Mouse (Mus musculus) liver, adult (tissue): ENCODE measurements around the gene Stk11.

Source experiments
- GATA4 ChIP-seq: IDR thresholded peaks from 2 replicates; pipeline ENCODE4 v1.6.1; 2014; ENCODE audit warnings: mild to moderate bottlenecking, low read length; ENCODE audit not compliant: insufficient replicate concordance

Gene Stk11

DNA sequence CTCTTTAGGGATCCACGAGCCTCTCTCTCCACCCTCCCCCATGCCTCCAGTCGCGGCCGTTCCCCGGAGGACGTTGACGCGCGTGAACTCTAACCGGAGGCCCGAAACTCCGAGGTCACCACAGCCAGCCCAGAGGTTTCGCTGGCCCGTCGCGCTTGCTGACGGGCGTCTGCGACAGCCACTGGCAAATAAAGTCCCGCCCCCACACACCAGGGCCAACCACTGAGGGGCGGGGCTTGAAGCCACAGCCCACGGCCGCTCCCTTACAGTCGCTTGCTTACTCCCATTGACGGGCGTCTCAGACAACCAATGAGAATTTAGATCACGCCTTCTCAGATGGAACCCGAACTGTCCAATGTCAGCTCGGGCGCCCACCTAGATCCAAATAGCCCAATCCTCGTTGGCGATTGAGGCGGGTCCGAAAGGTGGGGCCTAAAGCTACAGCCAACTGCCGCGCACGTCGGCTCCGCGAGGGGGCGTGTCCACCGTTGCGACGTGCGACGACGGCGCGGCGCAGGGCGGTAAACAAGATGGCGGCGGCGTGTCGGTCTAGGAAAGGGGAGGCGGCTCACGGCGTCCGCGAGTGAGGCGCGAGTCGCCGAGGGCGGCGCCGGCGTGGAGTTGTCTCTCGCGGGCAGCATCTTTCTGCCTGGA lies at the start of gene Stk11:
TSS of gene Stk11 (plus strand) at position 514 of the 654 bp plus-strand sequence.
- TF ChIP-seq GATA4: no peak

- TF ChIP-seq GATA4: no peak
These were observed 46.4 kb upstream of the Stk11 start for GRCm38 (mm10) chr10:80069251-80069650.

DNA sequence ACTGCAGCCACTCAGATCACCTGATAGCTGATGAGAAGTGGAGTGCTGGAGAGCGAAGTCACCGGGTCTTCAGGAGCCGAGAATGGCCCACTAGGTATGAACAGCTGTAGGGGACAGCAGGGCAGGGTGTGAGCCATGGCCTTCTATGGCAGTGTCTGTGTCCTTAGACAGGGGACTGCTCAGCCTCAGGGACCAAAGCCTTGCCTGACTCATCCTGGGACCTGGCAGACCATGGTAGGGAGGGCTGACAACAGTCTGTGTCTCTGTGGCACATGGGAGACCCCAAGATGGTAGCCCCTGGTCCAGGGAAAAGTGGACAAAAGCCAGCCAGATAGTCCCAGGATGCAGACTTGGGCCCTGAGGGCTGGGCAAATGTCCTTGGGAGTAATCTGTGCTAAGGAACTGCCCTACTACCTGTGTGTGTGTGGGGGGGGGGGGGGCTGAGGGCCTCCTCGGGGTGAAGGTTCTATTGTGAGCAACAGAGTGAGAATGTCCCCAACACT lies 45.6 kb upstream of the Stk11 start:
- no peak for TF ChIP-seq GATA4

GRCm38 (mm10) chr10:80070837-80071515 lies 44.6 kb upstream of the Stk11 start:
- TF ChIP-seq GATA4: peak; percentile 75; the same call in 1 of the 2 replicates

DNA sequence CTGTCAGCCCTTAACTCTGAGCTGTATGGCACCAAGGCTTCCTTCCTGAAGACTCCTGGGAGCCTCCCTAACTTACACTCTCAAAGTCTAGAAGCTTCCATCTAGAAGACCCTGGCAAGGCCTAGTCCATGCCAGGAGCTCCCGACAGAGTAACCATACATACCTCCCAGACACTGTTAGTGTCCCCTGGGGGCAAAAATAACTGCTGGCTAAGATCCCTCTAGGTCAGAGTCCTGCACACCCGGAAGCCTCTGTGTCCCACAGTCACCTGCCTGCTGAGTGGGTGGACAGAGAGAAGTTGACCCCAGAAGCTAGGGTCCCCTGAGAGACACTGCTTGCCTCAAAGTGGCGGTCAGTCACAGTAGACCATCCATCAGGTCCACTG lies 44.1 kb upstream of the Stk11 start:
- TF ChIP-seq GATA4: no peak

- no peak for TF ChIP-seq GATA4
These were observed 42.7 kb upstream of the Stk11 start for GRCm38 (mm10) chr10:80072623-80073489.

GRCm38 (mm10) chr10:80074813-80075601 lies 40.6 kb upstream of the Stk11 start:
- TF ChIP-seq GATA4: no peak; the same call in 1 of the 2 replicates

GRCm38 (mm10) chr10:80075924-80076323 lies 39.7 kb upstream of the Stk11 start:
- TF ChIP-seq GATA4: no peak

GRCm38 (mm10) chr10:80076386-80076785 lies 39.2 kb upstream of the Stk11 start:
- no peak for TF ChIP-seq GATA4

- no peak for TF ChIP-seq GATA4
These were observed 38.3 kb upstream of the Stk11 start for GRCm38 (mm10) chr10:80077312-80077711.

GRCm38 (mm10) chr10:80078366-80078765 lies 37.2 kb upstream of the Stk11 start:
- TF ChIP-seq GATA4: no peak

- TF ChIP-seq GATA4: no peak
These were observed 35.1 kb upstream of the Stk11 start for GRCm38 (mm10) chr10:80080396-80081070.

- TF ChIP-seq GATA4: no peak
These were observed 34.5 kb upstream of the Stk11 start for GRCm38 (mm10) chr10:80081075-80081474.

DNA sequence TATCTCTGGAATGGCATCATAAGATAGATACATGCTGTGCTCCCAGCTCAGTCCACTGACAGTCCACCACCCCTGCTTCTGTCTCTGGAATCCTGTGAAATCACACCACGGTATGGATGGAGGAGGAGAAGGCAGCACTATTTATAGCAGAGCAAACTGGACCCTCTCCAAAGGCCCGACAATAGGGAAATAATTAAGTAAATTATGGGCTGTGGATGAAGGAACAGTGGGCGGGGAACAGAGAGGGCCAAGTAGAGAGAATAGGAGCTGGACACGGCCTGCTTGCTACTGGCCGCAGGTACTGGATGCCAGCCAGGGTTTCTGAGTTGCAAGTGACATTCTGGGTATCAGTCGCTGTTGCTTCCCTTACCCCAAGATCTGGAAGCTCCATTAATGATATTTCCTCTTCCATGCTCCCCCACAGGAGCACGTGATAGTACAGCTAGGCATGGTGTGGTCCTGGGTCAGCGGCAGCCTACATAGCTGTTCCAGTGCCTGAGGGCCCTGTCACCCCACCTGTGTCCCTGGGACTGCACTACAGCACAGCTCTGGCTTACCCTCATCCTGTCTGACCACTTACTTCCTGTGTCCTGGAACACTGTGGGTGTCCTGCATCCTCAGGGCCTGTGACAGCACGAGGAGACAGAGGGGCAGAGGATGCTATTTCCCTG lies 30.7 kb upstream of the Stk11 start:
- TF ChIP-seq GATA4: no peak
